Mouse (Mus musculus) testis, adult 2 months (tissue): ENCODE results near the gene Trpm6. TPM values are rescaled to one million over a fixed set of nuclear protein-coding genes. Genes with fewer than 3 reads are reported as not detected.

Experiments
- H3K27ac ChIP-seq: fragments of 200-500 bp; 2 replicates; pipeline ENCODE4 v1.5.1; 2012; ENCODE audit warnings: low read depth, low read length; ENCODE audit not compliant: control insufficient read depth, insufficient read depth
- H3K27me3 ChIP-seq: fragments of 200-500 bp; 2 replicates; pipeline ENCODE4 v1.6.1; 2012; ENCODE audit warnings: mild to moderate bottlenecking, low read length, moderate library complexity; ENCODE audit not compliant: control insufficient read depth, insufficient read depth
- H3K36me3 ChIP-seq: fragments of 200-500 bp; 2 replicates; pipeline ENCODE4 v1.6.1; 2012; ENCODE audit warnings: mild to moderate bottlenecking, low read length; ENCODE audit not compliant: control insufficient read depth, insufficient read depth
- H3K4me1 ChIP-seq: fragments of 200-500 bp; 2 replicates; pipeline ENCODE4 v1.6.1; 2012; ENCODE audit warnings: low read length; ENCODE audit not compliant: control insufficient read depth, insufficient read depth
- H3K4me3 ChIP-seq: fragments of 200-500 bp; 2 replicates; pipeline ENCODE4 v1.5.1; 2012; ENCODE audit warnings: low read depth, mild to moderate bottlenecking, low read length, moderate library complexity, mixed read lengths; ENCODE audit not compliant: control insufficient read depth
- CTCF ChIP-seq: fragments of 200-500 bp; IDR thresholded peaks from 2 replicates; pipeline ENCODE4 v1.5.1; 2012; ENCODE audit warnings: low read depth, mild to moderate bottlenecking, inconsistent platforms, low read length, moderate library complexity; ENCODE audit not compliant: control insufficient read depth, insufficient read depth, insufficient replicate concordance
- POLR2A ChIP-seq: fragments of 200-500 bp; IDR thresholded peaks from 2 replicates; pipeline ENCODE4 v1.6.1; 2012; ENCODE audit warnings: low read depth, mild to moderate bottlenecking, inconsistent platforms, low read length, moderate library complexity; ENCODE audit not compliant: control insufficient read depth
- polyA plus RNA-seq: library from polyadenylated mRNA; depleted of rRNA; stranded (reverse); fragments of >200 nt; gene quantifications from 2 replicates; pipeline ENCODE4 v1.2.3, GENCODE M21; 2012

Trpm6 gene
- polyA plus RNA-seq, 1 experiment, result 8.8 TPM

- Histone ChIP-seq H3K4me1 (no peaks in the 10 kb centered on the region; the same call in none of the 2 replicates), H3K27ac (no peak overlapping the region), H3K27me3 (no peaks in the 10 kb centered on the region), H3K4me3 (no peak overlapping the region), H3K36me3 (no peaks in the 10 kb centered on the region)
- TF ChIP-seq POLR2A, result no peak
- no peak for TF ChIP-seq CTCF
These were observed 33.4 kb upstream of the Trpm6 start for GRCm38 (mm10) chr19:18716374-18716773.

DNA sequence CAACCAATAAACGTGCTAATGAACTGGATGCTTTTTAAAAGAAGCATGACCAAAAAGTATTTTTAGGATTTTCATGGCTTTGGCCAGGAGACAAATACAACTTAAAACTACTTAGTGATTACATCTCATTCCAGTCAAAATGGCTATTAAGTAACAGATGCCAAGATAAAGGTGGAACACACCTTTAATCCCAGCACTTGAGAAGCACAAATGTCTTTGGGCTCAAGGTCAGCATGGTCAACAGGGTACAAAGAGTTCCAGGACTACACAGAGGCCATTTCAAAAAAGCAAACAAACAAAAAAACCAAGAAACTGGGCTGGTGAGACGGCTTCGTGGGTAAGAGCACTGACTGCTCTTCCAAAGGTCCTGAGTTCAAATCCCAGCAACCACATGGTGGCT lies 29.4 kb upstream of the Trpm6 start:
- Histone ChIP-seq H3K4me3 (no peak overlapping the region), H3K27ac (no peak overlapping the region), H3K36me3 (no peaks in the 10 kb centered on the region), H3K27me3 (no peaks in the 10 kb centered on the region), H3K4me1 (no peaks in the 10 kb centered on the region)
- TF ChIP-seq CTCF (no peak), POLR2A (no peak)

DNA sequence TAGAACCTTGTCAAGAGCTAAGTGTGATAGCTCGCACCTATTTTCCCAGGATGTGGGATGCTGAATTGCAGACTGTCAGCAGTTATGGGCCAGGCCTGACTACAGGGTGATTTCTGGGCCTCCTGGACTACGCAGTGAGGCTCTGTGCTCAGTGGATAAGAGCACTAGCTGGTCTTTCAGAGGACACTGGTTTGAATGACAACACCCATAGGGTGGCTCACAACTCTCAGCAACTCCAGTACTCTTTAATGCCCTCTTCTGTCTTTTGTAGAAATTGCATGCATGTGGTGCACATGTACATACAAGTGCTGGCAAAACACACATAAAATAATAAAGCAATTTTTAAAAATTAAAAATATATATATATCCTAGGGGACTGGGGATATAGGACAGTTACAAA lies 24.6 kb upstream of the Trpm6 start:
- Histone ChIP-seq H3K4me3 (no peak overlapping the region), H3K4me1 (no peaks in the 10 kb centered on the region), H3K27ac (no peak overlapping the region), H3K36me3 (no peaks in the 10 kb centered on the region), H3K27me3 (no peaks in the 10 kb centered on the region)
- no peak for TF ChIP-seq CTCF

DNA sequence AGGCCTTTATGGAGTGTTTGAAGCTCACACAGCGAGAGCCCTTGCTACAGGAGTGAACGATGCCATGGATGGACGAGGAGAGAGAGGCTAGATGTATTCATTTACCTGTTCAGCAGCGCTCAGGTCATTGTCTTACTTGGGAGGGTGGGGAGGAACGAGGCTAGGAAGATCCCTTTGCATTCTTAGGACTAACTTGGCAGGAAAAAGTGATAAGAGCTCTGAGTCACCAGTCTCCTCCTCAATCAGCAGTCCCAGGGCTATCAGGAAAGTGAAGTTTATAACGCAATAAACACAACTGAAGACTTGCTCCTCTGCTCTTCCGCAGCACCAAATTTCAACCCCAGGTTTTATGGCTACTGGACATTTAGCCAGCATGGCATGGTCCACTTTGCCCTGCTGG lies 19.5 kb upstream of the Trpm6 start:
- no peak overlapping the region for H3K27ac ChIP-seq
- H3K27me3 ChIP-seq, result no peaks in the 10 kb centered on the region
- no peak for TF ChIP-seq POLR2A
- no peak for TF ChIP-seq CTCF
- no peaks in the 10 kb centered on the region for H3K36me3 ChIP-seq
- no peaks in the 10 kb centered on the region for H3K4me1 ChIP-seq
- H3K4me3 ChIP-seq, result no peak overlapping the region

DNA sequence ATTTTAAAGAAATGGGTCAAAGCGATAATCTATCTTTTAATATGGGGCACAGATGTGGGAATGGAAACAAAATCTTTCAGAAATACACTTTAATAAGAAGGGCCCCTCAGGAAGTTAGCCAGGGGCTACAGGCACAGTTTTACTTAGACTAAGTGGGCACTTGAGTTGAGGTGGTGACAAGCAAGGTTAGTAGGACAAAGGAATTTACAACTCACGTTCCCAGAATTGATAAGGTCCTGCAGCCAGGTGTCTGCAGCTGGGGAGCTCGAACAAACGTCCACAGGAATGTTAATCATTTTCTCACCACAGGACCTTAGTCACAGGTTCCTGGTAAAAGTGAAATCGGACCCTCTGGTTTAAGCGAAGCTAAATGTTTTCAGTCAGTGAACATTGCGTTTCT lies 18.7 kb upstream of the Trpm6 start:
- TF ChIP-seq CTCF (no peak), POLR2A (no peak)
- Histone ChIP-seq H3K27me3 (no peaks in the 10 kb centered on the region), H3K27ac (no peak overlapping the region), H3K4me1 (no peaks in the 10 kb centered on the region), H3K4me3 (no peak overlapping the region), H3K36me3 (no peaks in the 10 kb centered on the region)

DNA sequence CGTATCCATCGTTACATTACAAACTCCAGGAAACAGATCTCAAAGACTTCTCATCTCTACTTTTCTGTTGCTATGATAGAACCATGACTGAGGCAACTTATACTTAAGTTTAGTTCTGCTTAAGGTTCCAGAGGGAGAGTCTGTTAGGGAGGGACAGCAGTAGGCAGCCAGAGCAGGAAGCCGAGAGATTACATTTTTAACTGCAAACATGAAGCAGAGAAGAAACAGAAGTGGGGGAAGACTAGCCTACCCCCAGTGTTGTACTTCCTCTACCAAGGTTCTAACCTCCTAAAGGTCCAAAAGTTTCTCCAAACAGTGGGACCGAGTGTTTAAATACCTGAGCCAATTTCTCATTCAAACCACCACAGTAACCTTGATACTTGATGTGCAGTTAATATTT lies 13.9 kb upstream of the Trpm6 start:
- Histone ChIP-seq H3K4me1 (peaks cover 6% of the 10 kb centered on the region), H3K4me3 (no peak overlapping the region), H3K36me3 (no peaks in the 10 kb centered on the region), H3K27me3 (no peaks in the 10 kb centered on the region), H3K27ac (no peak overlapping the region)
- TF ChIP-seq POLR2A, result no peak
- TF ChIP-seq CTCF, result no peak

DNA sequence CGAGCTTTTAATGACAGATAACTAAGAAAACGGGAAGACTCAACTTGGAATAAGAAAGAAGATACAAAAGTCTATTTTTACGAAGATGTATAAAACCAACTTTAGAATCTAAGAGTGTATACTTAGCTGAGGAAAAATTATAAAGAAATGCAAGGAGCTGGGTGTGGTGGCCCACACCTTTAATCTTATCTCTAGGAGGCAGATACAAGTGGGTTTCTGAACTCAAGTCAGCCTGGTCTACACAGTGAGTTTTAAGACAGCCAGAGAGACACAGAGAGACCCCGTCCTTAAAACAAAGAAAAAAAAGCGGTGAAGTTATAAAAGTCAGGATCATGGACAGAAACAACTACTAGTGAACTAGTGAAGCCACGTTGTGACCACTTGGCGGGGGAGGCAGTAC lies 10.6 kb upstream of the Trpm6 start:
- TF ChIP-seq CTCF, result no peak
- no peak for TF ChIP-seq POLR2A
- no peak overlapping the region for H3K4me3 ChIP-seq
- H3K27ac ChIP-seq, result no peak overlapping the region
- no peaks in the 10 kb centered on the region for H3K27me3 ChIP-seq
- H3K4me1 ChIP-seq, result peaks cover 6% of the 10 kb centered on the region
- no peaks in the 10 kb centered on the region for H3K36me3 ChIP-seq

DNA sequence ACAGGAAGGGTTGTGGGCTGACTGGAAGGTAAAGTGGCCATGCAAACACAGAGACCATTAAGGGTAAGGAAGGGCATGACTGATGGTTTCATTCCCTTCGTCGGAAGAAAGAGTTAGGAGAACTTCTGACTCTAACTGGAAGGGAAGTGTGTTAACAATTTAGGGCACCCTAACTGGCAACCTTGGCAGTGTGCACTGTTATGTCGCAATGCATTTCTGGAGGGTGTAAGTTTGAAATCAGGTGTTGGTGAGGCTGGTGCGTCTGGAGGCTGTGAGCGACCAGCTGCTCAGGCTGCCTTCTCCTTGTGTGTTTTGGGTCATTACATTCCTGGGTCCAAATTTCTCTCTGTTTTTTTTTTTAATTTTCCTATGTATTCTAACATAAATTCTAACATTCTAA lies 5.8 kb upstream of the Trpm6 start:
- TF ChIP-seq POLR2A (no peak), CTCF (no peak)
- Histone ChIP-seq H3K4me1 (no peaks in the 10 kb centered on the region), H3K36me3 (no peaks in the 10 kb centered on the region), H3K27me3 (no peaks in the 10 kb centered on the region), H3K4me3 (no peak overlapping the region), H3K27ac (no peak overlapping the region)
